Mouse (Mus musculus): Measurements from ENCODE around the gene Mapk8ip2. TPM values are rescaled to one million over a fixed set of nuclear protein-coding genes. Genes with fewer than 3 reads are reported as not detected.
A peak's percentile ranks its signal among the peaks of the same experiment; 100 is the strongest.

Gene Mapk8ip2
- total RNA-seq, 2 experiments from 2014 or later = 227 to 234 TPM

DNA sequence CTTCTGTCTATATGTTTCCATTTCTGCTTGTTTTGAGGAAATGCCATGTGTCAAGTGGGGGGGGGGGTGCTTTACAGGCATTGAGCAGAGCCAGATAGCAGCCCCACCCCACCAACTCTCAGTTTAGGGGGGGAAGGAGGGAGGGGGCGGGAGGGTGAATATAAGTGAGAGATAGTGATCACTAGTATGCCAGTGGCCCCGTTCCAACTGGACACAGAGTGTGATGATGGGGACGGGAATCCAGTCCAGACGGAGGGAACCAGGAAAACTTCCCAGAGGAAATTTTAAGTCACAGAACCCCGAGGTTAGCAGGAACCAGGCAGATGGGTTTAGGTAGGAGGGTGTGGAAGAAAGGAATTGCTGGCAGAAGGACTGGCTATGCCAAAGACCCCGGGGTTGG lies 1.9 kb downstream of the Mapk8ip2 start:
- Histone ChIP-seq H3K27ac (no peak overlapping the region), H3K4me3 (peak overlapping the region; percentile 81)
- no peak for DNase-seq (ENCODE audit: extremely low spot score in 1 of 2, low spot score in 2 of 2)
- intact Hi-C loops (cut with DNase I) = no loop called here
- no peak for TF ChIP-seq CTCF (IDR thresholded peaks at IDR 0.05)

DNA sequence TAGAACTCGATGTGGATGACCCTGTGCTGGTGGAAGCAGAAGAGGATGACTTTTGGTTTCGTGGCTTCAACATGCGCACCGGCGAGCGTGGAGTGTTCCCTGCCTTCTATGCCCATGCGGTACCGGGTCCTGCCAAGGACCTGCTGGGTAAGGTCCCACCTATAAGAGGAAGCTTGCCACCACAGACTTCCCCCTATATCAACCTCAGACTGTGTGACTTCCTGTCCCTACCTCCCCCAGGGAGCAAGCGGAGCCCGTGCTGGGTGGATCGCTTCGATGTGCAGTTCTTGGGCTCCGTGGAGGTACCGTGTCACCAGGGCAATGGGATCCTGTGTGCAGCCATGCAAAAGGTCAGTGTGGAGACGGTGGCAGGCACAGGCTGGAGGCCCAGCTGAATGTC lies 5.2 kb downstream of the Mapk8ip2 start:
- no peak for TF ChIP-seq CTCF (IDR thresholded peaks at IDR 0.05)
- no peak overlapping the region for H3K4me3 ChIP-seq
- no peak for DNase-seq (ENCODE audit: extremely low spot score in 1 of 2, low spot score in 2 of 2)
- H3K27ac ChIP-seq = no peak overlapping the region
- intact Hi-C loops (cut with DNase I) = no loop called here

DNA sequence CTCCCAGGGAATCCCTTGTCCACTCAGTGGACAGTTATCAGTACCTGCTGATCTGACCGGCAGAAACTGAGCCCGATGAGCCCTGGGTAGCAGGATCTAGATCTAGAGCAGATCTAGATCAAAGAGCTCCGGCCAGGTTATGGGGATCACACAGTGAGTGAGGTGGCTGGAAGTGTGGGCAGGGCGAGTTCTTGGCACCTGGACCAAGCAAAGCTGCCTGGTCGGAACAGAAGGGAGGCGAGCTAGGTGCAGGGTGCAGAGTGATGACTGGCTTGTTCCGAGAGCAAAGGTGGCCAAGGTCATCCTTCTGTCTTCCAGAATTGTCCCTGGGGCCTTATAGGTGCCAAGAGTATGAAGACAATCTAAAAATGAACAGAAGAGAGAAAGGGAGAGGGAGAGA lies 6.1 kb downstream of the Mapk8ip2 start:
- H3K27ac ChIP-seq = no peak overlapping the region
- H3K4me3 ChIP-seq = no peak overlapping the region
- TF ChIP-seq CTCF (IDR thresholded peaks at IDR 0.05) = no peak
- DNase-seq (ENCODE audit: extremely low spot score in 1 of 2, low spot score in 2 of 2) = no peak
- intact Hi-C loops (cut with DNase I) = no loop called here

DNA sequence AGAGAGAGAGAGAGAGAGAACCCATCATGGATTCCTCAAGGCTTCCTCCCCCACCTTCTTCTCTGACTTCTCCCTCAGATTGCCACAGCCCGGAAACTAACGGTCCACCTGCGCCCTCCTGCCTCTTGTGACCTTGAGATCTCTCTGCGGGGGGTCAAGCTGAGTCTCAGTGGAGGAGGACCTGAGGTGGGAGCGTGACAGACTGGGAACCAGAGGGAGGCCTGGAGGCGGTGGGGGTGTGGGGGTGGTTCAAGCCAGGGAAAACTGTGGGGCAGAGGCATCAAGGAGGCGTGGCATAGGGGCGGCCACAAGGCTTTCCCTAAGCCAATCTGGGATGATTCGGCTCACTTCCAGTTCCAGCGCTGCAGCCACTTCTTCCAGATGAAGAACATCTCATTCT lies 6.6 kb downstream of the Mapk8ip2 start:
- DNase-seq (ENCODE audit: extremely low spot score in 1 of 2, low spot score in 2 of 2) = no peak
- H3K27ac ChIP-seq = no peak overlapping the region

DNA sequence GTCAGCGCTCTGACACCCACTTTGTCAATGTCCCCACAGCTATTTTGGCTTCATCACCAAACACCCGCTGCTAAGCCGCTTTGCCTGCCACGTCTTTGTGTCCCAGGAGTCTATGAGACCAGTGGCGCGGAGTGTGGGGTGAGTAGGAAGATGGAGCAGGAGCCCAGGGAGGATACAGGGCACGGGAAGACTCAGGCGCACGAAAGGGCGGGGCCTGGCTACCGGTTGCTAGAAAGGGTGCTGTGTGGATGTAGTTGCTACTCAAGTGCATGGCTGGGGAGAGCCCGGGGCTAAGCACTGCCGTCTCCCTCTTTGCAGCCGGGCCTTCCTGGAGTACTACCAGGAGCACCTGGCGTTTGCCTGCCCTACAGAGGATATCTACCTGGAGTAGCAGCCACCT lies 7.6 kb downstream of the Mapk8ip2 start:
- no peak for TF ChIP-seq CTCF (IDR thresholded peaks at IDR 0.05)
- DNase-seq (ENCODE audit: extremely low spot score in 1 of 2, low spot score in 2 of 2) = no peak
- intact Hi-C loops (cut with DNase I) = no loop called here

More for the DNA sequence above, 6.6 kb downstream of the Mapk8ip2 start:
- intact Hi-C loops (cut with DNase I) = no loop called here
- H3K4me3 ChIP-seq = no peak overlapping the region
- no peak for TF ChIP-seq CTCF (IDR thresholded peaks at IDR 0.05)

DNA sequence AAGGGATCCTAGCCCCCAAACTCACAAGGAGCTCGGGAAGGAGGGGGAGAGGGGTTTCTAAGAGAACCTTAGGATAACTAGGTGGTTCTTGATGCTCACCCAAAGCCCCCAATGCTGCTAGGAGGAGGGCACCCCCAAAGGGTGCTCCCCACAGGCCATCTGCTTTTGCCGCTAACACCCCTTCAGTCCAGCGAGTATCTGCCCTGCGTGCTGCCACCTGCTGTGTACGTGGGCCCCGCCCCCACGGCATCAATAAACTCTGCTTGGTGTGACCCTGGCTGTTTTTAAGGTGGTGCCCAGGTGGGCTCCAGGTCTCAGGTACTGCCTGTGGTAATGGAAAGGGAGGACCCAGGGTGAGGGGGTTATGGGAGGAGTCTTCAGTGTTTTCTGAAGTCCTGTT lies 8.5 kb downstream of the Mapk8ip2 start:
- Histone ChIP-seq H3K27ac (no peak overlapping the region), H3K4me3 (no peak overlapping the region)
- DNase-seq (ENCODE audit: extremely low spot score in 1 of 2, low spot score in 2 of 2) = no peak
- TF ChIP-seq CTCF (IDR thresholded peaks at IDR 0.05) = no peak
- intact Hi-C loops (cut with DNase I) = no loop called here

More for the DNA sequence above, 7.6 kb downstream of the Mapk8ip2 start:
- Histone ChIP-seq H3K4me3 (no peak overlapping the region), H3K27ac (no peak overlapping the region)

DNA sequence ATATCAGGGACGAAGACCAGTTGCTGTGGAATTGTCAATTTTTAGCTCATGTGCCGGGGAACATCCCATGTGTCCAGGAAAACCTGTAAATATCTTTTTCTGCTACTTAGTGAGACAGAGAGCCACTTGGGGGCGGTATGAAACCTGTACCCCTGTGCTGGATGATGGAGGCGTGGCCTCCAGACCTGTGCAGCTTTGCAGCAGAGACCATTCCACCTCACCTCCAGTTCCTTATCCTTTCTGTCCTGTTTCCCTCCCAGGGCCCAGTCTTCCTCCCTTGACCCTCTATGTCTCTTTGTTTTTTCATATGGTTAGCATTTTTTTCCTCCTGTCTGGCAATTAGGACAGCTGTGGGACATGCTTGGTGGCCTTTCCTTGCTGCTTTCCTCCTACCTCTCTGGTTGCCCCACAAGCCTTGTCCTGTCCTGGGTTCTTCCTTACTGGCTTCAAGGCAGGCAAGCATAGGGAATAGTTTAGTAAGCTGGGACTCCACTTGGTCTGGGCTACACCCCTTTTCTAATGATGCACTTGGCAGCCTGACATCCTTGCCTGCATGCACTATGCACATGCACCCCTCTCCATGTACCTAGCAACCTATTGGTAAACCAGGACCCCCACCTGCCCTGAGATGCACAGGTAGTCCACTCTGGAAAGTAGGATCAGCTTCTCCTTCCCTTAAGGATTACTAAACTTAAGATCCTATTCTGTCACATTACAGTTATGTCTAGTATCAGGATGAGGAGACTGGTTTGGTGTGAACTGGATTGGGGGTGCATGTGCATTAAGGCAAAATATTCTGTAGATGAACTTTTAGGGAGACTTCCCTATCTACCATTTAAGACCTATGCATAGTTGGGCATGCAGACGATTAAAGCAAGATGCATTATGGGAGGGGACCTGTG lies 9.9 kb downstream of the Mapk8ip2 start:
- no peak for DNase-seq (ENCODE audit: extremely low spot score in 1 of 2, low spot score in 2 of 2)
- intact Hi-C loops (cut with DNase I) = no loop called here
- Histone ChIP-seq H3K4me3 (no peak overlapping the region), H3K27ac (no peak overlapping the region)
- TF ChIP-seq CTCF (IDR thresholded peaks at IDR 0.05) = peak; percentile 34

DNA sequence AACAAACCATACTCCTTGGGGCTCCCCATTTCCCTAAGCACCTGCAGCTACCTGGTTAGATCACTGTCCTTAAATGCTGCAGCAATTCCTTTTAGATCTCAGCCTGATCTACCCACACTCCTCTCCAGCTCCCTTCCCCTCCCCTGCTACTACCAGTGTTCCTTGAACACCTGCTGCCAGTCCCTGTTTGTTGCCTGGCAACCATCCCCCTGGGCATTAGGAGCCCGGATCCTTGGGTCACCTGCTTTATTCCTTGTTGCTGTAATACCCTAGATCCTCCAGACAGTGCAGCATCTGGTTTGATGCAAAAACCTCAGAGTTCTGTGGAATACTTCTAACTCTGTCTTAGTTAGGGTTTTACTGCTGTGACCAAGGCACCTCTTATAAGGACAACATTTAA lies 11.3 kb downstream of the Mapk8ip2 start:
- TF ChIP-seq CTCF (IDR thresholded peaks at IDR 0.05) = no peak
- no peak for DNase-seq (ENCODE audit: extremely low spot score in 1 of 2, low spot score in 2 of 2)
- Histone ChIP-seq H3K27ac (no peak overlapping the region), H3K4me3 (no peak overlapping the region)
- intact Hi-C loops (cut with DNase I) = loop anchor here (5.0 kb wide), 2 partner anchors 62 to 93 kb away; partner anchors contain the start of gene Sco2

DNA sequence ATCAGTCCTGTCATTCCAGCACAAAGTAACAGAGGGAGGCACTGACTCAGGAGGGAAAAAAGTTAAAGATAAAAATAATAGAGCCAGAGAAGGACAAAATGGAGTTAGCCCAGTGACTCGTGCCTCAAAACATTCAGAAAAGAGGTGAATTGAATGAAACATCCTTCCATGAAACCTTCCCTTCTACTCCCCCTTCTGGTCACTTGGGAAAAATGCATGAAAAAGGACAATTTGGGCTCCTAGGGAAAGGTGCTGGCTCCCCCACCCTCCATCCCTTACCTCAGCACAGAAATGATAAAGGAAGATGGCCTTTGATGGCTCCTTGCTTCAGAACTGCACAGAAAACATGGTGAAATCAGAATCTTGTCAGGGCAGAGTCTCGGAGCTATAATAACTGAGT lies 14.9 kb downstream of the Mapk8ip2 start:
- no peak for DNase-seq (ENCODE audit: extremely low spot score in 1 of 2, low spot score in 2 of 2)
- TF ChIP-seq CTCF (IDR thresholded peaks at IDR 0.05) = peak; percentile 77
- Histone ChIP-seq H3K4me3 (no peak overlapping the region), H3K27ac (no peak overlapping the region)
- intact Hi-C loops (cut with DNase I) = loop anchor here (5.0 kb wide), 2 partner anchors 59 to 96 kb away; partner anchors contain the start of gene Sco2

DNA sequence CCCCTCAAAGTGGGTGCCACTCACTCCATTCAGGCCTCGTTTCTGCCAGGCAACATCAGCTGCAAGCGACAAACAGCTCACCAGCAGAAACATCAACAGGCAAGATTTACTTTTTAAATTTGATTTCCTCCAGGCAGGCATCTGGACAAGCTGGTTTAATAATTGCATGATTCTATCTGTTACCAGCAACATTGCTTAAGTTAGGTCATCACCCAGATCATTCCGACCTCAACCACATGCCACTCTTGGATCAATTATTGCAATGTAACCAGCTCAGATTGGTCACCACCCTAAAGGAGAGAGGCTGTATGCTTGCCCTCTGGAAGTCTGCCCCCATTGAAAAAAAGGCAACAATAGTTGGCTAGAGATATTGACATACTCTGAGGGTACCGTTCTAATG lies 17.8 kb downstream of the Mapk8ip2 start:
- no peak for DNase-seq (ENCODE audit: extremely low spot score in 1 of 2, low spot score in 2 of 2)
- Histone ChIP-seq H3K27ac (no peak overlapping the region), H3K4me3 (no peak overlapping the region)
- TF ChIP-seq CTCF (IDR thresholded peaks at IDR 0.05) = no peak
- intact Hi-C loops (cut with DNase I) = no loop called here

DNA sequence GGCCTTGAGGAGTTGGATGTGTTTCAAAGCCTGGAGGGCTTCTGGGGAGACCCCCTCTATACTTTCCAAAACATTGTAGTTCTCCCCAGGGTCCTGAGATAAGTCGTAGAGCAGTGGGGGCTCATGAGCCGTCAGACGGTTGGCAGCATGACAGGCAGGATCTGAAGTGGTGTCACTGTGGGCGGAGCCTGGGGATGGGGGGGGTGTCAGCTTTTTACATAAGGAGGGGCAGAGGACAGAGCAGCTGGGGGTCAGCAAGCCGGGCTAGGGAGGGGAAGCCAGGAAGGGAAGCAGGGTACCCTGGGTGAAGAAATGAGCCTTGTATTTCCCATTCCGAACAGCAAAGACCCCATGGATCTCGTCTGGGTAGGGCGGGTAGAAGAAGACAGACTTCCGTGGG lies 19.7 kb downstream of the Mapk8ip2 start:
- TF ChIP-seq CTCF (IDR thresholded peaks at IDR 0.05) = no peak
- Histone ChIP-seq H3K27ac (no peak overlapping the region), H3K4me3 (no peak overlapping the region)
- intact Hi-C loops (cut with DNase I) = no loop called here
- DNase-seq (ENCODE audit: extremely low spot score in 1 of 2, low spot score in 2 of 2) = no peak

DNA sequence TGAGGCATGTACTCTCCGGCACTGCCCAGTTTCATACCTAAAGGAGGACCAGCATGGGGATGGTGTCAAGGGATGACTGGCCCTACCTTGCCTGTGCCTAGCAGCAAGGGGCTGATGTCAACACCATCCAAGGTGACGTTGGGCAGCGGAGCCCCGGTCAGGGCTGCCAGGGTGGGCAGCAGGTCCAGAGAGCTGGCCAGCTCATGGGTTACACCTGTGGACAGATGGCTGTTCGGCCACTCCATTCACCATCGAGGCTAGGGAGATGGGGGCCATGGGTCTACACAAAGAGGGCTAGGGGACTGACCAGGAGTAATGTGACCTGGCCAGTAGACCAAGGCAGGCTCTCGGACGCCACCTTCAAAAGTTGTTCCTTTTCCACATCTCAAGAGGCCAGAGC lies 20.2 kb downstream of the Mapk8ip2 start:
- intact Hi-C loops (cut with DNase I) = no loop called here
- Histone ChIP-seq H3K27ac (no peak overlapping the region), H3K4me3 (no peak overlapping the region)
- TF ChIP-seq CTCF (IDR thresholded peaks at IDR 0.05) = no peak
- no peak for DNase-seq (ENCODE audit: extremely low spot score in 1 of 2, low spot score in 2 of 2)

Measured in left cerebral cortex, adult 2 months (tissue).